Mouse (Mus musculus) spleen, adult 12 weeks (tissue): ENCODE measurements around the gene M6pr.

Source experiments
- DNase-seq: peaks from one replicate; pipeline ENCODE4 v3.0.0; 2022; ENCODE audit warnings: low spot score

Gene M6pr

GRCm38 (mm10) chr6:122298223-122298609, 10.3 kb upstream of the M6pr start:
- DNase-seq, result no peak

- no peak for DNase-seq
Observed at GRCm38 (mm10) chr6:122299621-122300133, 8.8 kb upstream of the M6pr start.

- no peak for DNase-seq
Observed at GRCm38 (mm10) chr6:122302121-122302520, 6.4 kb upstream of the M6pr start.

GRCm38 (mm10) chr6:122302661-122303060, 5.9 kb upstream of the M6pr start:
- DNase-seq, result no peak

GRCm38 (mm10) chr6:122303526-122303925, 5.0 kb upstream of the M6pr start:
- no peak for DNase-seq

GRCm38 (mm10) chr6:122304355-122304754, 4.2 kb upstream of the M6pr start:
- peak; percentile 62 for DNase-seq

GRCm38 (mm10) chr6:122304790-122305555, 3.5 kb upstream of the M6pr start:
- no peak for DNase-seq

GRCm38 (mm10) chr6:122306707-122307106, 1.8 kb upstream of the M6pr start:
- no peak for DNase-seq

GRCm38 (mm10) chr6:122308136-122308504, 400 bp upstream of the M6pr start:
- no peak for DNase-seq

- DNase-seq, result no peak
Observed at GRCm38 (mm10) chr6:122309446-122309960, 983 bp downstream of the M6pr start.

GRCm38 (mm10) chr6:122310187-122310820, 1.8 kb downstream of the M6pr start:
- DNase-seq, result no peak

- no peak for DNase-seq
Observed at GRCm38 (mm10) chr6:122318726-122319125, 10.2 kb downstream of the M6pr start.

- DNase-seq, result no peak
Observed at GRCm38 (mm10) chr6:122325361-122325975, 16.9 kb downstream of the M6pr start.

- no peak for DNase-seq
Observed at GRCm38 (mm10) chr6:122333081-122333612, 24.6 kb downstream of the M6pr start.

- DNase-seq, result no peak
Observed at GRCm38 (mm10) chr6:122334786-122335340, 26.3 kb downstream of the M6pr start.

GRCm38 (mm10) chr6:122337546-122337945, 29.0 kb downstream of the M6pr start:
- DNase-seq, result no peak

GRCm38 (mm10) chr6:122339047-122339647, 30.6 kb downstream of the M6pr start:
- DNase-seq, result peak; percentile 58

- DNase-seq, result peak; percentile 60
Observed at GRCm38 (mm10) chr6:122339648-122340341, 31.3 kb downstream of the M6pr start.

GRCm38 (mm10) chr6:122340349-122341000, 32.0 kb downstream of the M6pr start, which contains the start of gene Phc1:
Gene Phc1 (minus strand): TSS chr6:122340561.
- no peak for DNase-seq

- no peak for DNase-seq
Observed at GRCm38 (mm10) chr6:122341038-122341810, 32.7 kb downstream of the M6pr start.
